Mouse (Mus musculus) spleen, embryonic (tissue): ENCODE measurements around the gene Fsip1.
"Not testable (repeated sequence)": the region's sequence is repeated elsewhere in the genome, so short reads cannot be mapped to it uniquely, and the experiment has no call there.

Source experiments
- CTCF ChIA-PET: fragments of 350-600 bp; sonication (Branson Sonifier 250); formaldehyde crosslinking; loops from one replicate; lab custom pipeline; 2022; lab: Charles Lee

Fsip1 gene

DNA sequence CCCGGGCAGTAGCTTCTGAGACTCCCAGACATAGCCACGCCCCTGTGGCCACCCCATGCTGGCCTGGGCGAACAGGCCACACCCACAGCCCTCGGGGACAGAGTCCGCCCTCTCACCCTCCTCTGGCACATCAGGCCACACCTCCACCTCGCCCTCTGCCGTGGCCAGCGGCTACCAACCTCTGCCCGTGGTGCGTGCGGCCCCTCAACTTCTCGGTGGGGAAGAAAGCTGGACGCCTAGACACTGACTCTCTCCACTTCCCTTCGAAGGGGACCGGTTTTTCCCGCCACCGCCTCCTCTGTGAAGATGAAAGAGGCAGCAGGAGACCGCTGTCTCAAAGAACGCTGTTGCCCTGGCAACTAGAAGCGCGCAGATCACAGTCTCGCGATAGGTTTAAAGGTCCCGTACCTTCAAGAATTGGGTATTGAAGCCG lies at the start of gene Fsip1:
Gene Fsip1 (minus strand): TSS at position 346 of the 433 bp plus-strand sequence.
- CTCF ChIA-PET, result no interaction called here

DNA sequence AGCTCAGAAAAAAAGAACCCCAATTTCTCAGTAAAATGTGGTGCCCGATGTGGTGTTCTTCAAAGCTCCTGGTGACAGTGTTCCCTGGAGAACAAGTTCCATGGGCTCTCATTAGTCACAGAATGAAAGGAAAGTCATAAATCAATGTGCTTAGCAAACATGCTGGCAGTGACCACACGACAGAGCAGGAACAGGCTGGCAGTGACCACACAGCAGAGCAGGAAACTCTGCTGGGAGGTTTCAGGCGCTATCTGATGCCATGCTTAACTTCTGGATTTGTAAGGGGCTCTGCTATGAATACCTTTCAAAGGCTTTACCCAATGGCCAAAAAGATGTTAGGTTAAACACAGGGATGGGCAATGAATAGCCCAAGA lies 49.7 kb upstream of the Fsip1 start:
- CTCF ChIA-PET, result no interaction called here

DNA sequence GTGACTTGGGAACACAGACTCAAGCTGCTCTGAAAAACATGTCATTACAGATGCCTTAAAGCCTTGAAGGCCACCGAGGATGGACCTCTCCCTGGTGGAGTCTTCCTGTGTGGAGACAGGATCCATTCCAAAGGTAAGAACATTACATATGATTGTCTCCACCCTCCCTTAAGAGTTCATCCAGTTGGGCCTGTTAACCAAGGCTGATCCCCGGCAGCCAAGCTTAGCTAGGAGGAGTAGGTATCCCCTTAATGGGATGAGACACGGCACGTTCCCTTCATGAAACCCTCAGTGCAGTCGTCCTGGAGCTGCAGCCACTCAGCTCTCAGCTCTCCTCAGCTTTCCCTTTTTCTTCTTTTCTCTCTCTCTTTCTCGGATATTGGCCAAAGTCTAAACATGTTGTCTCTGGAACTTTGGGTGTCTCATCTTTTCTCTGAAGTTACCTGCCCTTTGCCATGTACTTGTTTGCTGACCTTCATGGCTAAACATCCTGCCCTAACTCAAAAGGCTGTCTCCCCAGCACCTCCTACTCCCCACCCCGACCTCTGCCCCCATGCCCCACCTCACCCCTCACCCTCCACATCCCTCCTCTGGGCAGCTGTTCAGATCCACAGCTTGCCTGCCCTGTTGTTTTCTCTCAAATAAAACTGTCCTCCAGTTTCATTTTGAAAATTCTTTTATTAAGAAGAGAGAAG lies 49.2 kb upstream of the Fsip1 start:
- CTCF ChIA-PET, result no interaction called here

DNA sequence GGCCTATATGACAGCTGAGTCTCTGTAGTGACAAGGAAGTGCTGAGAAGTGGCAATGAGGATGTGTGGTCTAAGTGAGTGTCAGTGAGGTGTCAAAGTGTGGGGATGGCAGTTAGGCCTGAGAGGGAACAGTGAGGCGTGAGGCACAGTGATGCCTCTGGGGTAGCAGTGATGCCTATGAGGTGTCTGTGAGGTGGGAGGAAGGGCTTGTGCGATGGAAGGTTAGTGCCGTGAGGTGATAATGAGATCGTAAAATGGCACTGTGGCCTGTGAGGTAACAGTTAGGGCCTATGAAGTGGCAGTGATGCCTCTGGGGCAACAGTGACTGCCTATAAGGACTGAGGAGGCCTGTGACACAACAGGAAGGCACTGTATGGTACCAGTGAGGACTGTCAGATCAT lies 46.7 kb upstream of the Fsip1 start:
- CTCF ChIA-PET, result no interaction called here

- CTCF ChIA-PET, result no interaction called here
These were observed 44.9 kb upstream of the Fsip1 start for GRCm38 (mm10) chr2:118301656-118302055.

DNA sequence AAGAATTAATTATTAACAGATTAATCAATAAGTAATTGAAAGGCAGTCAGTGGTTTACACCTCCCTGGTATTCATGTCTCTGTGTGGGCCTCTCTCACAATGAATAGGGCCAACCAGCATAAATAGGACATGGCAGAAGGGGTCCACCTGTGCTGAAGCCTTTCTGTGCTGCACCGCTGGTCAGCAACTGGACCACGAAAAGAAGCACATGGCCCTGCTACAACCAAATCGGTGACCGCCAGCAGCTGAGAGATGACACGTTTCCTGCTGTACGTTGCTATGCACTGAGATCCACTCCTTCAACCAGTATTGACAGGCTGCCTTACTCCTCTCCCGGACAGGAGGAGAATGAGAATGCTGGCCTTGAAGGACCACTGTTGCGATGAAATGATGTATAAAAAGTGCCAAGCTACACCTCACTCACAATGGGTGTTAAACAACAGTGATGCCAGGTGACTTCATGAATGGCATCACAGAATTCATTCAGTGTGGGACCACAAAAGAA lies 44.3 kb upstream of the Fsip1 start:
- CTCF ChIA-PET, result no interaction called here

GRCm38 (mm10) chr2:118299981-118300380 lies 43.2 kb upstream of the Fsip1 start:
- CTCF ChIA-PET, result no interaction called here

- CTCF ChIA-PET, result interaction anchor here (0.5 to 0.6 kb wide), 2 partner anchors 93 to 994 kb away, joined by 3 to 4 read pairs; no protein-coding TSS in a partner anchor
These were observed 41.8 kb upstream of the Fsip1 start for GRCm38 (mm10) chr2:118298601-118299000.

- CTCF ChIA-PET, result interaction anchor here (0.6 kb wide), 1 partner anchor 993 kb away, joined by 3 read pairs; no protein-coding TSS in a partner anchor
These were observed 41.2 kb upstream of the Fsip1 start for GRCm38 (mm10) chr2:118297966-118298365.

DNA sequence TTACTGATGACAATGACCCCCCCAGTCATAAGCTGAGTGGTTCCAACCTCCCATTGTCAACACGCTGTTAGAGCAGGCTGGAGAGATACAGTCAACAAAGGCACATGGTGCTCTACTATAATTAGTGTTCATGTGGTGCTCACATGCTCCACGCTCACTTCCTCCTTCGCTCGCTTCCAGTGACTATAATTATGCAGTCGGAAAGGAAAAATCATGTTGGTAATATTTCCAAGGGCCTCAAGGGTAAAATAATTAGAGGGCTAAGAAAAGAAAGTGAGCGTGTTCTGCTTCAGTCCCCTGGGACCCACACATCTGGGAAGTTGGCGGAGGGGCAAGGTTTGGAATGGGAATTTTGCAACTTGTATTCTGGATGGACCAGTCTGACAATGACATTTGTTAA lies 38.7 kb upstream of the Fsip1 start:
- CTCF ChIA-PET, result interaction anchor here (0.6 kb wide), 1 partner anchor 30 kb away, joined by 3 read pairs; no protein-coding TSS in a partner anchor

GRCm38 (mm10) chr2:118293583-118293982 lies 36.8 kb upstream of the Fsip1 start:
- CTCF ChIA-PET, result no interaction called here

- CTCF ChIA-PET, result not testable (repeated sequence)
These were observed 32.3 kb upstream of the Fsip1 start for GRCm38 (mm10) chr2:118289066-118289460.

DNA sequence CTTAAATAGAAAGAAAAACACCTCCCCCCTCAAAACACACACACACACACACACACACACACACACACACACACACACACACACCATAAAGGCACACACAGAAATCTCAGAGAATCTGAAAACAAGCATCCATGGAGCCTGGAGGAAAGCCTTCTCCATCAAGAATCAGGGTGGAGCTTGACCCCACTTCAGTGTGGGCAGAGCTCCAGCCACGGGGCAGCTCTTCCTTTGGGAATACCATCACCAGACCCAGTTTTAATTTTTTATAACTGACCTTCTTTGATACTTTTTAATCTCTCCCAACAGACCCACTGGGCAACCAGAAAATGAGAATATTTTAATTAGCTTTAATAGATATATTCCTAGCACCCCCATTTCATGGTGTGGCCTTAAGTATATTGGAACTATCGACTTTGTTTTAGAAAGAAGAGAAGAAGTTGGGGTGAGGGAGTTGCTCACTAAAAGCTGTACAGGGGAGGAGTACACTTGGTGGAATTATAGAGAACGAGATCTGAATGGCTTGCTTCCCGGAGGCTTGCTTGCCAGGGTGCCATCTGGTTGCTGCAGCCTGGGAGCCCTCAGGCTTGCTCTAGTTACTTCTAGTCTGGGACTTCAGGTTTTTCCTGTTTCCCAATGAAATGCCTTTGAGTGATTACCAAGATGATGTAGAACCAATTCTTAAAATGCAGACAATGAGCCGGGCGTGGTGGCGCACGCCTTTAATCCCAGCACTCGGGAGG lies 31.7 kb upstream of the Fsip1 start:
- CTCF ChIA-PET, result no interaction called here

- CTCF ChIA-PET, result no interaction called here
These were observed 30.9 kb upstream of the Fsip1 start for GRCm38 (mm10) chr2:118287678-118288077.

GRCm38 (mm10) chr2:118282467-118282866 lies 25.7 kb upstream of the Fsip1 start:
- CTCF ChIA-PET, result no interaction called here

- CTCF ChIA-PET, result no interaction called here
These were observed 21.5 kb upstream of the Fsip1 start for GRCm38 (mm10) chr2:118278249-118278648.

- CTCF ChIA-PET, result no interaction called here
These were observed 14.8 kb upstream of the Fsip1 start for GRCm38 (mm10) chr2:118271606-118272005.

DNA sequence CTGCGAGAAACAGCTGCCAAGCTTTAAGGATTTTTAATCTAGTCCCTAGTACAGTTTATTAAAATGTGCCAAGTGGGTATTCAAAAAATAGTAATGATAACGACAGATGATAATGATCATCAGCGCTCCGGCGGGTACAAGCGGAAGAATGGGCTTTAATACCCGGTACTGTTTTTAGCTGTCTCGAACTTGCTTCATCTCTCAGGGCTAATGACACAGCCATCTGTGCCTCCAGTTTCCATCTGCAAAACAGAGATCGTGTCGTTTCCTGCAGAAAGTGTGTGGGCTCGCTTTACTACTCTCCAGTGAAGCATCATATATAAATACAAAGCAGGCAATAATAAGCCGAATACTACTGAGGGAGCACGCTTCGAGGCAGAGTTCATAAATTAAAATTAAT lies 13.4 kb upstream of the Fsip1 start:
- CTCF ChIA-PET, result no interaction called here

DNA sequence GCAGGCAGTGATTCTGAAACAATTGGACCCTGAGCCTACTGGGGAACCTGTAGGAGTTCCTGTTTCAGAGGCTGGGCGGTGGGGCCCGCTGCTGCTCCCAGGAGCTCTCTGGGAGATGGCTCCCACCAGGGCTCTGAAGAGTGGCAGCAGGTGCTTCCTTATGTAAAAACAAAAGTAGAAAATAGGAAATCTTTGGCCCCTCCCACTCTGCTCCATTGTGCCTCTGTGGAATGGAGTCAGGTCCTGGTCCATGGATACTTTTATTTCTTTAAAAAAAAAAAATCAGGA lies 7.1 kb upstream of the Fsip1 start:
- CTCF ChIA-PET, result interaction anchor here (0.7 kb wide), 1 partner anchor 27 kb away, joined by 3 read pairs; no protein-coding TSS in a partner anchor

DNA sequence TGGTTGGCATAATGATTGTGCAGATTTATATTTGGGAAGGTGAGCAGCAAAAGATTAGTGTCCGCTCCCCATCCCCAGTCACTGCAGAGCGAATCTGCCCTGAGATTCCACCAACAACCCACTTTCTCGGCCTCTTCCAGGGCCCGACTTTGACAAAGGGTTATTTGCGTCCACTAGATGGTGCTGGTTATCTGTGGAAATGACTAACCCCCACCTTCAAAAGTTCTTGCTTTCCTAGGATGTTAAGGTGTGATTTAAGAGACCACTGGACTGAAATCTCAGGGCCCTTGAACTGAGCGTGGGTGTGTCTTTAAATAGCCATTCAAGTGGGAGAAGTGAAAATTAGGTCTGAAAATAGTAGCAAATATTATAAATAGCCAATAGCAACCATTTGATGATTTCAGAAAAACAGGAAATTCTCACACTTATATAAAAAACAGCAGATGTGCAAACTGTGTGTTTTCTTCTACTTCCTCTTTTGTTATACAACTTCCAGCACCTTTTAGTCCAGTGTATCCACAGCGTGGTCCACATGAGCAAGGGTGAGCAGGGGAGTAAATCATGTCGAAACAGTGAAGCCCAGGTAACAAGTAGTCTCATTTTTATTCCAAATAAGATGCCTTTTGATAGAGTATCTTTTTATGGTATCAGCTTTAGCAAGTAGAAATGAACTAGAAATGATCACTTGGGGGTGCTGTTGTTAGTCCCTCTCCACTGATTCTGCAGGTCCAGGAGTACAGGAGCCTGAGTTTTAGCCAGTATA lies 6.6 kb upstream of the Fsip1 start:
- CTCF ChIA-PET, result interaction anchor here (0.7 kb wide), 1 partner anchor 13 kb away, joined by 4 read pairs; no protein-coding TSS in a partner anchor

DNA sequence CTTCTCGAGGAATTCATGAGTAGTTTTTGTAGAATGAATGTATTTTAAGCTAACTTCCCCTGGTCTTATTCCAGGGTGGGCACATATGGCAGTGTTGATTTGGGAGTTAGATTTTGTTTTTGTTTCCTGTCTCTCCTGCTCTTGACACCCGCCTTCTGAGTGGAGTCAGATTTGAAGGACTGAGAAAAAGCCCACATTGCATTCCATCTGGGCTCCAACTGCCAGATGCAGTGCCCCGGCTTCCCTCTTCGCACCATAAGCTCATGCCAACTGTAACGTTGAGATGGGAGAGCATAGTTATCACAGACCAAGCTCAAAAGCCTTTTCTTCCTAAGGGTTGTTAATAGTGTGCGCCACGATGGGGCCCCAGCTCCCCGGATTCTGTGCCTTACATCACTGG lies 5.9 kb upstream of the Fsip1 start:
- CTCF ChIA-PET, result interaction anchor here (0.7 to 1.6 kb wide), 3 partner anchors 12 to 128 kb away, joined by 3 to 7 read pairs (median 4); no protein-coding TSS in a partner anchor

DNA sequence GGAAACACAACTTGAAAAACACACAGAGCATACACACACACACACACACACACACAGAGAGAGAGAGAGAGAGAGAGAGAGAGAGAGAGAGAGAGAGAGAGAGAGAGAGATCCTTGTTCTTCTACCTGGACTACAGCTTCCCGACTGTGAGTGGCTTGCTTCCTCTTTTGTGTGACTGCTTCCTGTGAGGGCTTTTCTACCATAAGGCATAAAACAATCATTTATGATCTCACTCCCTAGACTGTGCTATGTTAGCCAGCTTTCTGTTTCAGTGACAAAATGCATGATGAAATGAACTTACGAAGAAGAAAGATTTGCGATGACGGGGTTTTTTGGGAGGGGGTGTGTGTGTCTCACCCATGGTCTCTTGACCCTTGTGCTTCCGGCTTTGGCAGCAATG lies 3.0 kb upstream of the Fsip1 start:
- CTCF ChIA-PET, result interaction anchor here (0.6 to 0.7 kb wide), 3 partner anchors 19 to 1826 kb away, joined by 3 to 14 read pairs (median 7); no protein-coding TSS in a partner anchor
